Mouse (Mus musculus): Measurements from ENCODE around the gene Mical3.

Mical3 gene

DNA sequence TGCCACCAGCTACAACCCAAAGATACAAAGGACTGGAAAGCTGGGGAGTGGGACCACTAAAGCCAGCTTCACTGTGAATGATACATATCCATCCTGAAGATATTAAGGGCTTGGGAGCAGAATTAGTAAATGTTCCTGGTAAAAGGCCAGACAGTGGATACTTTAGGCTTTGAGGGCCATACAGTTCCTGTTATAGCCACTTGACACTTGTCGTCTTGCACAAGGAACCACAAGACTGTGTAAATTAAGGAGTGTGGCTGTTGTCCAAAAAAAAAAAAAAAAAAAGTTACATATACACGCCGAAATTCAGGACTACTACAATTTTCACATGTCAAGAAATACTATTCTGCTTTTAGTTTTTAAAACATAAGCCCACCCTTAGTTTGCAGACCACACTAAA lies 17.6 kb upstream of the Mical3 start:
- in situ Hi-C loops (cut with MboI; ENCODE audit: low sequenced_read_pairs) = no loop called here

DNA sequence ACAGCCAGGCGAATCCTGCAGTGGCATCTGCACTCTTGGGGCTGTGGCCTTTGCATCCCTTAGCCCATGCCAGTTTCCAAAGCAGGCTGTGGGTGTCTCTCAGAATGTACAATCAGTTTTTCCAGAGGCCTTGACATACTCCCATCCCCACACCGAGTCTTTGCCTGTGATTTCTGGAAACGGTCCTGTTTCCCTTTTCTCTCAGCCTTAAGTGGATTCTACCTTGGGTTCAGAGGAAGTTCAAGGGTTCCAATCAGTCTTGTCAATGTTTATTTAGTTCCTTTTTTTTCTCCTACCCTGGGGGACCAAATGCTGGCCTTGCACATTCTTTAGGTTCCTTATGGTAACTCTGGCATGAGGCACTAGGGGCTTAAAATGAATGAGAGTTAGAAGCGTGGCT lies 16.0 kb upstream of the Mical3 start:
- in situ Hi-C loops (cut with MboI; ENCODE audit: low sequenced_read_pairs) = no loop called here

DNA sequence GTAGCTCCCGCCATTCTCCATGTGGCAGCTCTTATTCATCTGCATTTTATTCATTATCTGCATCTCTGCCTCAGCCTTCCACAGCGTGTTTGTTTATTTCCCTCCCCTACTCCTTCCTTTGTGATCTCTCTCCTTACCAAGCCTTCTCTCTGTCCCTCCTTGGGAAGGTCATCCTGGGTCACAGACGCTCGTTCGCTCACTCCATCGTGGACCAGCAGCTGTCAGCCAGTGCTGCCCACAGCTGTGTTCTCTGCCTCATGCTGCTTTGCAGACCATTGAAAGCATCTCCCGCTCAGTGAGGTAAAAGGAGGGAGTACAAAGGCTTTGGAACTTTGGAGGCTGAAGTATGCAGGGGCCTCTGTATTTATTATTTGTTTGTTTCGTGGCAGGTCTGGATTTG lies 15.1 kb upstream of the Mical3 start:
- in situ Hi-C loops (cut with MboI; ENCODE audit: low sequenced_read_pairs) = no loop called here

DNA sequence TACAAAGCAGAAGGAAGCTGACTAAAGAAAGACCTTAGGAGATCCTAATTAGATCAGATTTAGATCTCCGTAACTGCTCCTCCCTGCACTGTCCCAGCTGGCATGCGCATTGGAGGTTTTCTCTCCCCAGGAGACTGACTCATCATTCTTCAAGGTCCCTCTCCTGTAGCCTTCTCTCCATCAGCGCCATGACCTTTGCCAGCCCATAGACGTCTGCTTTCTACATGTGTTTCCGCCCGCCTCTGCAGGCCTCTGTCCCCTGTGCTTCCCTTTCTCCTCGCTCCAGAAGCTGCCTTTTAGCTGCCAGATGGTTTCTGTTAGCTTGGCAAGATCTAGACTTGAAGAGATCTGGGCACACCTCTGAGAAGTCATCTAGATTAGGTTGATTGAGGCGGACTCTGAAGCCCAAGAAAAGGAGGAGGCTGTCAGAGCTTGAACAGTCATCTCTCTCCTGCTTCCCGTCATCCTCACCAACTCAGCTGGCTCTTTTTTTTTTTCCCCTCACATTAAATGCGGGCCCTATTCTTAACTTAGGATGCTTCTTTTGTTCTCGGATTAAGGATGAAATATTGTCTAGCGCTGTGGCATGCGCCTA lies 14.3 kb upstream of the Mical3 start:
- in situ Hi-C loops (cut with MboI; ENCODE audit: low sequenced_read_pairs) = no loop called here

DNA sequence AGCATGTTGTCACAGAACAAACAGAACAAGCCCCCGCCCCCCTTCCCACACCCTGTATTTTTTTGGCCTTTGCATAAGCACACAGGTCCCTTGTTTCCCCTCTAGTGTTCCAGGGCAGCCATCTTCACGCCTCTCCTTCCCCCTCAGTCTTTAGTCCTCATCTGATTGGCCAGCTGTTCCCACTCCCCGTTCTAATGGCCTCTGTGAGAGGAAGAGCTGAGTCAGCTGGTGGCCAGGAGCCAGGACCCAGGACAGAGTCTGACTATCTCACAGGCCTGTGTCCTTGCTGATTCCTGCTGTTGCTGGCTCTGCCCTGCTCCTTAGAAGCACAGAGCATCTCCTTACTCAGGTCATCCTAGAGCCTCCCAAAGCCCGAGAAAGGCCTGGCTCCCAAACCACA lies 13.3 kb upstream of the Mical3 start:
- in situ Hi-C loops (cut with MboI; ENCODE audit: low sequenced_read_pairs) = no loop called here

DNA sequence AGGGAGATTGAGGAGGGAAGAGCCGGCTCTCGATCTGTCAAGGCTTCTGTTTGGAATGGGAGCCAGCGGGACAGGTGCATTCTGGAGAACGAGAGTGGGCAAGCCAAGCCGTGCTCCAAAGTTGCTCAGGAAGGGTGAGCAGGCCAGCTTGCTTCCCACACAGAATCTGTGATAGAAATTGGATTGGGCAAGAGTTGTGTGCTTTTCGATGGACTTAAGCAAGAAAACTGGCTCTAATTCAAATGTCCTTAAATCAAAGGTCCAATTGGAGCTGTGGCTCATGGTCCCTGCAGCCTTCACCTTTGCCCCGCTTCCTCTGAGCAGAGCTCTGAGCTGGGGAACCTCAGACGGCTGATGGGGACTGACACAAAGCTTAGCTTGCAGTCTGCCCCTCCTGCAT lies 12.6 kb upstream of the Mical3 start:
- in situ Hi-C loops (cut with MboI; ENCODE audit: low sequenced_read_pairs) = no loop called here

GRCm38 (mm10) chr6:121142298-121142697 lies 11.5 kb upstream of the Mical3 start:
- in situ Hi-C loops (cut with MboI; ENCODE audit: low sequenced_read_pairs) = no loop called here

DNA sequence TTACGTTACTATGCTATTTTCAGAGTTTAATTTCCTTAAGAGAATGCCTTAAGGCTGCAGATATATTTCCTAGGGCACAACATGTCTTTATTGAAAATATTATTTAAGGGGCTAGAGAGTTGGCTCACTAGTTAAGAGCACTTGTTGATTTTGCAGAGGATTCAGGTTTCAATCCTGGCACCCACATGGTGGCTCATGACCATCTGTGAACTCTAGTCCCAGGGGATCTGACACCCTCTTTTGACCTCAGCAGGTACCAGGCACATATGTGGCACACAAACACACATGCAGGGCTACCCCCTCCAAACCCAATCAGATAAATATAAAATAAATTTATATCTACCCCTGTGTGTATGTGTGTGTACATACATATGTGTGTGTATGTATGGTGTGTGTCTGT lies 8.5 kb upstream of the Mical3 start:
- in situ Hi-C loops (cut with MboI; ENCODE audit: low sequenced_read_pairs) = no loop called here

- in situ Hi-C loops (cut with MboI; ENCODE audit: low sequenced_read_pairs) = no loop called here
Measured at GRCm38 (mm10) chr6:121138338-121139040, 7.7 kb upstream of the Mical3 start.

DNA sequence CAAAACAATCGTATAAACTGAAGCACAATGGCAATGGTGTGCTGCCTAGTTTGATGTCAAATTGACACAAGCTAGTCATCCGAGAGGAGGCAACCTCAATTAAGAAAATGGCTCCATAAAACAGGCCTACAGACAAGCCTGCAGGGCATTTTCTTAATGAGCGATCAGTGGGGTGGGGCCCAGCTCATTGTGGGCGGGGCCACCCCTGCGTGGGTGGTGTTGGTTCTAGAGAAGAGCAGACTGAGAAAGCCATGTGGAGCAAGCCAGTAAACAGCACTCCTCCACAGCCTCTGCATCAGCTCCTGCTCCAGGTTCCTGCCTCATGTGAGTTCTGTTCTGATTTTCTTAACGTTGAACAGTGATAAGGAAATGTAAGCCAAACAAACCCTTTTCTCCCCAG lies 6.4 kb upstream of the Mical3 start:
- in situ Hi-C loops (cut with MboI; ENCODE audit: low sequenced_read_pairs) = no loop called here

- in situ Hi-C loops (cut with MboI; ENCODE audit: low sequenced_read_pairs) = no loop called here
Measured at GRCm38 (mm10) chr6:121134884-121135283, 4.1 kb upstream of the Mical3 start.

GRCm38 (mm10) chr6:121134249-121134648 lies 3.5 kb upstream of the Mical3 start:
- in situ Hi-C loops (cut with MboI; ENCODE audit: low sequenced_read_pairs) = no loop called here

- in situ Hi-C loops (cut with MboI; ENCODE audit: low sequenced_read_pairs) = no loop called here
Measured at GRCm38 (mm10) chr6:121130039-121130705, 627 bp downstream of the Mical3 start.

DNA sequence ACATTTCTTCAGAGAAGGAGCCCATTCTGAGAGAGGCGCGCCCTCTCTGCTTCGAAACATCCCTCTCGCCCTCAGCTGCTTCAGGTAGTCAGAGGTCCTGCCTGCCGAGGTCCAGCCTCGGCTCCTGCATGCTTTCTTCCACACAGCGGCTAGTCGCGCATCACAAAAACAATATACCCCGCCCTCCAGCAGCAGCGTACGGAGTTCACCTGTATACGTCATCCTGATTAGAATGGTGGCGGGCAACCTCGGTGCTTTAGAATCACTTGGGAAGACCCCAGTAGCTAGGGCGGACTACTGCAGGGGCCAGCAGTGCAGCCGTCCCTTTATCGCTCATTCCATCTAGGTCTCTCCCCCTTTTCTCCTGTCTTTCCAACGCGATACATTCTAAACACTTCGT lies 1.3 kb downstream of the Mical3 start:
- in situ Hi-C loops (cut with MboI; ENCODE audit: low sequenced_read_pairs) = no loop called here

- in situ Hi-C loops (cut with MboI; ENCODE audit: low sequenced_read_pairs) = no loop called here
Measured at GRCm38 (mm10) chr6:121128736-121129135, 2.1 kb downstream of the Mical3 start.

DNA sequence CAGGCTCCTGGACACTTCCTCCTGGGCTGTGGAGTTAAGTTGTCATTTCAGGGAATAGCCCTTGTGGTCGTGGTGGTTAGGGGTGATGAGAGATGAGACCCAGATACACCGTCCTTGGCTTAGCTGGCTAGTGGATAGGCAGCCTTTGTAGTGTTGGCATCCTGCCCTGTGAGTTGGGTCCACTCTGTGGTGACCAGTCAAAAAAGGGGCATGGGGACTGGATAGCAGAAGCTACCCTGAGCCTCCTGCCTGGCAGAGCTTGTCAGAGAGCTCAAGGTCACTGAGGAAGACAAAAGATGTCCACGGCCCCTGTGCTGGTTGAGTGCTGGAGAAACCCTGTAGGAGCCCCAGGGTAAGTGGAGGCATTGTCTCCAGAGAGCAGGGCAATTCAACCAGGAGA lies 3.1 kb downstream of the Mical3 start:
- in situ Hi-C loops (cut with MboI; ENCODE audit: low sequenced_read_pairs) = no loop called here

- in situ Hi-C loops (cut with MboI; ENCODE audit: low sequenced_read_pairs) = no loop called here
Measured at GRCm38 (mm10) chr6:121126202-121126601, 4.6 kb downstream of the Mical3 start.

GRCm38 (mm10) chr6:121122739-121123241 lies 8.0 kb downstream of the Mical3 start:
- in situ Hi-C loops (cut with MboI; ENCODE audit: low sequenced_read_pairs) = no loop called here

- in situ Hi-C loops (cut with MboI; ENCODE audit: low sequenced_read_pairs) = no loop called here
Measured at GRCm38 (mm10) chr6:121120776-121121175, 10.0 kb downstream of the Mical3 start.

DNA sequence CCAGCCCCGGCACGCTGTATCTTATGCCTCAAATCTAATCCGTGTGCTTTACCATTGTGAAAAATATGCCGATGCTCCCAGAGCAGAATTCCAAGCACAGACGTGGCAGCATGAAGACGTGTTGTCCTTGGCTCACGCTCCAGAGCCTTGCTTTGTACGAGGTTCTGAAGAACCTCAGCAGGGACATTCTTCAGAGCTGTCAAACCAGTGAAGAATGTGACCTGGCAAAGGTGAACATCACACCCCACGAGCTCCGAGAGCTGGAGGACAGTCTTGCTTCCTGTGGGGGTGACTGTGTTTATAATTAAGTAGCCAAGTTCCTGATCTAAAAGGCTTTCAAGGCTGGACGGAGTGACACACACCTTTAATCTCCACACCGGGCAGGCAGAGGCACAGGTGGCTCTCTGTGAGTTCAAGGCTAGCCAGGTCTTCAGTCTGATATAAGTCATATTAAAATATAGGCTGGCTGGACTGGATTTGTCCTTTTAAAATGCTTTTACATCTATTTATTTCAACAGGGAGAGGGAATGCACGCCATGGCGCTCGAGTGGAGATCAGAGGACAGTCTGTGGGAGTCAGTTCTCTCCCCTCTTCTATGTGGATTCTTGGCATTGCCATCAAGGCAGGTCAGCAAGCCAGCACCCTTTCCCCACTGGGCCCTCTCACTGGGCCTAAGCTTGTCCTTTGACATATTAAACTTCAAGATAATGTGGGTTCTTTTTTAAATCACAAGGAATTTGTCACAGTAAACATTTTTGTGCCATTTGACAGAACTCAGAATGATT lies 12.6 kb downstream of the Mical3 start:
- in situ Hi-C loops (cut with MboI; ENCODE audit: low sequenced_read_pairs) = no loop called here

DNA sequence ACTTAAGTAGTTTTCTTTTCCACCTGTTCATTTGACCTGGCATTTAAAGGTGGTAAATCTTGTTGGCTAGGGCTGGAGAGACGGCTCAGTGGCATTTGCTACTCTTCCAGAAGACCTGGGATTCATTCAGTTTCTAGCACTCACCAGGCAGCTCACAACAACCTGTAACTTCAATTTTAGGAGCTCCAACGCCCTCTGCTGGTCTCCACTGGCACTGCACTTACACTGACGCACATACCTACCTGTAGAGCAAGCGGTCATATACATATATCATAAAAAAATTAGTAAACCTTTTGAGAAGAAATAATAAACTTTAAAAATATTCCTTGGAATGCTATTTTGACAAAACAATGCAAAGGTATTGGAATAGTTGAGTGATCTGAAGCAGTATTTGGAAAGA lies 13.7 kb downstream of the Mical3 start:
- in situ Hi-C loops (cut with MboI; ENCODE audit: low sequenced_read_pairs) = no loop called here
